Mouse (Mus musculus): ENCODE measurements around the gene Ncdn.
A peak's percentile ranks its signal among the peaks of the same experiment; 100 is the strongest.

Ncdn gene

GRCm38 (mm10) chr4:126753268-126754230, at the start of gene Ncdn, which contains the start of gene AU040320:
TSS of gene Ncdn (minus strand) at chr4:126753438.
TSS of gene AU040320 (plus strand) at chr4:126753544.
- DNase-seq (ENCODE audit: low read depth, low spot score), result peak; percentile 98

- DNase-seq (ENCODE audit: low read depth, low spot score), result no peak
Observed at GRCm38 (mm10) chr4:126802174-126802573, 48.9 kb upstream of the Ncdn start.

- no peak for DNase-seq (ENCODE audit: low read depth, low spot score)
Observed at GRCm38 (mm10) chr4:126792341-126793102, 39.3 kb upstream of the Ncdn start.

GRCm38 (mm10) chr4:126782996-126783395, 29.8 kb upstream of the Ncdn start:
- DNase-seq (ENCODE audit: low read depth, low spot score), result no peak

GRCm38 (mm10) chr4:126782512-126782911, 29.3 kb upstream of the Ncdn start:
- no peak for DNase-seq (ENCODE audit: low read depth, low spot score)

GRCm38 (mm10) chr4:126781871-126782270, 28.6 kb upstream of the Ncdn start:
- DNase-seq (ENCODE audit: low read depth, low spot score), result no peak

- DNase-seq (ENCODE audit: low read depth, low spot score), result no peak
Observed at GRCm38 (mm10) chr4:126779826-126780775, 26.9 kb upstream of the Ncdn start.

- no peak for DNase-seq (ENCODE audit: low read depth, low spot score)
Observed at GRCm38 (mm10) chr4:126779148-126779581, 25.9 kb upstream of the Ncdn start.

GRCm38 (mm10) chr4:126775182-126775581, 21.9 kb upstream of the Ncdn start:
- no peak for DNase-seq (ENCODE audit: low read depth, low spot score)

- no peak for DNase-seq (ENCODE audit: low read depth, low spot score)
Observed at GRCm38 (mm10) chr4:126773871-126774270, 20.6 kb upstream of the Ncdn start.

GRCm38 (mm10) chr4:126770831-126771230, 17.6 kb upstream of the Ncdn start:
- DNase-seq (ENCODE audit: low read depth, low spot score), result no peak

GRCm38 (mm10) chr4:126769800-126770563, 16.7 kb upstream of the Ncdn start:
- DNase-seq (ENCODE audit: low read depth, low spot score), result no peak

GRCm38 (mm10) chr4:126763483-126763882, 10.2 kb upstream of the Ncdn start:
- no peak for DNase-seq (ENCODE audit: low read depth, low spot score)

- no peak for DNase-seq (ENCODE audit: low read depth, low spot score)
Observed at GRCm38 (mm10) chr4:126762586-126763359, 9.5 kb upstream of the Ncdn start.

GRCm38 (mm10) chr4:126759435-126759834, 6.2 kb upstream of the Ncdn start:
- no peak for DNase-seq (ENCODE audit: low read depth, low spot score)

- DNase-seq (ENCODE audit: low read depth, low spot score), result no peak
Observed at GRCm38 (mm10) chr4:126758299-126758698, 5.1 kb upstream of the Ncdn start.

- no peak for DNase-seq (ENCODE audit: low read depth, low spot score)
Observed at GRCm38 (mm10) chr4:126756766-126757165, 3.5 kb upstream of the Ncdn start.

- DNase-seq (ENCODE audit: low read depth, low spot score), result no peak
Observed at GRCm38 (mm10) chr4:126754736-126755374, 1.6 kb upstream of the Ncdn start.

- DNase-seq (ENCODE audit: low read depth, low spot score), result no peak
Observed at GRCm38 (mm10) chr4:126754231-126754611, 983 bp upstream of the Ncdn start.
